Mouse (Mus musculus): ENCODE measurements around the gene Defb3. TPM values are rescaled to one million over a fixed set of nuclear protein-coding genes. Genes with fewer than 3 reads are reported as not detected.
"Not testable (repeated sequence)": the region's sequence is repeated elsewhere in the genome, so short reads cannot be mapped to it uniquely, and the experiment has no call there.

Defb3 gene
- total RNA-seq (2021): not detected

- DNase-seq: not testable (repeated sequence)
Observed at GRCm38 (mm10) chr8:19293060-19293459, at the start of gene Defb3. Gene Defb3 (plus strand): TSS chr8:19293360.

- DNase-seq: no peak
Observed at GRCm38 (mm10) chr8:19247280-19247679, 45.9 kb upstream of the Defb3 start, which contains the start of gene Defb5. Gene Defb5 (plus strand): TSS chr8:19247580.

GRCm38 (mm10) chr8:19258136-19258535 is 35.0 kb upstream of the Defb3 start:
- no peak for DNase-seq

GRCm38 (mm10) chr8:19259667-19260066 is 33.5 kb upstream of the Defb3 start:
- DNase-seq: no peak

GRCm38 (mm10) chr8:19298361-19298760 is 5.2 kb downstream of the Defb3 start:
- not testable (repeated sequence) for DNase-seq

GRCm38 (mm10) chr8:19331836-19332235 is 38.7 kb downstream of the Defb3 start:
- no peak for DNase-seq

Other genes starting within 250 kb of the Defb3 start
- not detected for gene Defb39, start 228.6 kb upstream of the Defb3 start, total RNA-seq (2021)
- not detected for gene Defb12, start 178.5 kb upstream of the Defb3 start, total RNA-seq (2021)
- gene Defb34, start 169.6 kb upstream of the Defb3 start, total RNA-seq (2021): not detected
- gene Gm45826, start 152.6 kb upstream of the Defb3 start, total RNA-seq (2021): not detected
- not detected for gene Defb14, start 99.0 kb upstream of the Defb3 start, total RNA-seq (2021)
- not detected for gene Defb4, start 94.7 kb upstream of the Defb3 start, total RNA-seq (2021)
- gene Defb6, start 67.9 kb upstream of the Defb3 start, total RNA-seq (2021): not detected
- not detected for gene Defb46, start 53.4 kb upstream of the Defb3 start, total RNA-seq (2021)
- gene Defb5, start 45.8 kb upstream of the Defb3 start, total RNA-seq (2021): not detected
- gene Defb8, start 154.2 kb downstream of the Defb3 start, total RNA-seq (2021): not detected
- gene Defb7, start 201.7 kb downstream of the Defb3 start, total RNA-seq (2021): not detected